Mouse (Mus musculus) hindbrain, embryonic 15.5 days (tissue): ENCODE measurements at regions not wholly inside any gene's neighbourhood (a gene's known extent, or its start where the extent isn't known, plus 50 kb on each side); places are given as distances from the start of the nearest gene placed in this dataset.

Experiments used
- ATAC-seq: fragments of 200-750 bp; cut with Nextera tagmentation; 2 replicates; pipeline ENCODE4 v1.8.0; 2017; ENCODE audit warnings: low read depth, moderate number of reproducible peaks, moderate TSS enrichment; ENCODE audit not compliant: low FRiP score
- H3K27ac ChIP-seq: fragments of 300-500 bp; sonication (generic); replicated peaks from 2 replicates; pipeline ENCODE4 v1.5.1; 2015; ENCODE audit warnings: mild to moderate bottlenecking, inconsistent platforms
- H3K27me3 ChIP-seq: fragments of 300-500 bp; sonication (generic); 2 replicates; pipeline ENCODE4 v1.6.1; 2015; ENCODE audit warnings: control low read depth, inconsistent platforms
- H3K36me3 ChIP-seq: fragments of 300-500 bp; sonication (generic); 2 replicates; pipeline ENCODE4 v1.6.1; 2015; ENCODE audit warnings: control low read depth, inconsistent platforms
- H3K4me1 ChIP-seq: fragments of 300-500 bp; sonication (generic); replicated peaks from 2 replicates; pipeline ENCODE4 v1.6.1; 2015; ENCODE audit warnings: control low read depth, inconsistent platforms
- H3K4me2 ChIP-seq: fragments of 300-500 bp; sonication (generic); 2 replicates; pipeline ENCODE4 v1.6.1; 2015; ENCODE audit warnings: moderate library complexity, mild to moderate bottlenecking, inconsistent platforms
- H3K4me3 ChIP-seq: fragments of 300-500 bp; sonication (generic); 2 replicates; pipeline ENCODE4 v1.5.1; 2015; ENCODE audit warnings: mild to moderate bottlenecking, inconsistent platforms
- H3K9ac ChIP-seq: fragments of 300-500 bp; sonication (generic); 2 replicates; pipeline ENCODE4 v1.6.1; 2015; ENCODE audit warnings: inconsistent platforms
- H3K9me3 ChIP-seq: fragments of 300-500 bp; sonication (generic); 2 replicates; pipeline ENCODE4 v1.6.1; 2016; ENCODE audit warnings: control low read depth, inconsistent platforms
- WGBS: fragments of 180-500 bp; shearing (Covaris S2); methylation state at CpG from one replicate; pipeline ENCODE4 v1.1.7; 2015; 5-methylcytosine and 5-hydroxymethylcytosine counted together

DNA sequence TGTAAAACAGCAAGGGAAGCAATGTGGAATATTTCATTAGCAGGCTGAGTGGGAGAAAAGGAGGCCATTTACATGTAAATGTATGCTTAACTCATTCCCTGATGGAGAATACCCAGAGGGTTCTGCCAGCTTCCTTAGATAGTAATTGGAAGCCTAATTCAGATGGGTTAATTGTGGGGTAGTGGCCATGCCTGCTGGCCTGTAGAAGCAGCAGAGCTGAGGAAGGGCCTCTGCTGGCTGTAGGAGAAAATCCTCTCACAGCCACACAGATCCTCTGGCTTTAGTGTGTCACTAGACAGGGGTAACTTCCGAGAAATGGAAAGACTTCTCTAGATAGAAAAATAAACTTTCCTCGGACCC lies 1588.7 kb upstream of the Got2 start:
- Histone ChIP-seq H3K36me3 (no peaks in the 10 kb centered on the region), H3K4me1 (0 out of 2 replicates have a peak, but pooled peaks cover 5% of the 10 kb centered on the region), H3K9ac (no peak overlapping the region), H3K9me3 (no peaks in the 10 kb centered on the region), H3K27me3 (no peaks in the 10 kb centered on the region), H3K27ac (no peak overlapping the region), H3K4me2 (no peak overlapping the region), H3K4me3 (no peak overlapping the region)
- WGBS = 72% methylated on average over 2 of the region's 2 CpGs
- no peak for ATAC-seq

DNA sequence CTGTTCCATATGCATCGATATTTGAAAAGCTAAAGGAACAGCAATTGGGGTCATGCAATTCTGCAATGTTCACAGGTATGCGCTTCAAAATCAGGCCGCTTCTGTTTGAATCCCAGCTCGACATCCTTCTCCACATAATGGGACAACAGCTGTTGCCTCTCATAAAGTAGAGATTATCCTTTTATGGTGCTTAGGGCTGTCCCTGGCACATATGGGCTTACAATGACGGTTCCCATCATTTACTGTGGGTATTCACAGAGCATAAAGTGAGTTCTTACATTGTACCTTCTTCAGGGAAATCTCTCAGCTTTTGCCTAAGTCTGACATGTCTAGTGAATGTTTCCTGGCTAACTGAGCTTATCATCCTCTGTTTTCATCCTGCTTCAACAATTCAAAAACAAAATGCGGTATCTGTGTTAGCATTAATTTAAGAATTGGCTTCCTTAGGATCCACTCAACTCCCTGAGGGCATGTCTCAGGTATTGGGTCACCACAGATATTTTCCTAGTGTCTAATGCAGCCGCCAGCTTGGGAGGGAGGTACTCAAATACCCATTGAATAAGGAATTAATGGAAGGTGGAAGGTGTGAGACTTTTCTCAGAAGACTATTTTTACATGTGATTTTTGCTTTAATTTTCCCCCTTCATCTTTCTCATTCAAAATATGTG lies 1588.2 kb upstream of the Got2 start:
- no peak overlapping the region for H3K4me3 ChIP-seq
- 53% methylated on average over 7 of the region's 7 CpGs for whole genome bisulfite sequencing
- no peaks in the 10 kb centered on the region for H3K36me3 ChIP-seq
- H3K27ac ChIP-seq = no peak overlapping the region
- no peaks in the 10 kb centered on the region for H3K9me3 ChIP-seq
- H3K4me1 ChIP-seq = 0 out of 2 replicates have a peak, but pooled peaks cover 5% of the 10 kb centered on the region
- no peak overlapping the region for H3K4me2 ChIP-seq
- ATAC-seq = no peak
- H3K27me3 ChIP-seq = no peaks in the 10 kb centered on the region
- H3K9ac ChIP-seq = no peak overlapping the region

DNA sequence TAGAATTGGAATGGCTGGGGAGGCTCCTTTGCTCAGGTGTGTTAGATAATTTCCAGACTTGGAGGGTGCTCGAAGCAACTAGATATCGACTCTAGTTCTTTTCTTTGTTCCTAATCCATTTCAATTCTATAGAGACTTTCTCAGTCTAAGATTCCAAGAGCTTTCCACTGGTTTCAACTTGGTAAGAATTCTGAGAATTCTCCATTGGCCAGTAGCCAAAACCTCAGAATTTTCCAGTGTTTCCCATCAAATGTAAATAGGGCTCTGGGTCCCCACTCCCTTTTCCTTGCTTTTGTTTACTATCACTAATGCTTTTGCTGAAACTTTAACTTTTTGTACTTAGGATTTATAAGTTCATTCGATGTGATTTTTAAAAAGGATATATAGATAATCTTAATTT lies 1585.0 kb upstream of the Got2 start:
- Histone ChIP-seq H3K9ac (no peak overlapping the region), H3K4me1 (0 out of 2 replicates have a peak, but pooled peaks cover 5% of the 10 kb centered on the region), H3K4me2 (no peak overlapping the region), H3K4me3 (no peak overlapping the region), H3K27ac (no peak overlapping the region), H3K27me3 (no peaks in the 10 kb centered on the region), H3K36me3 (no peaks in the 10 kb centered on the region), H3K9me3 (no peaks in the 10 kb centered on the region)
- no peak for ATAC-seq
- 73% methylated on average over 3 of the region's 3 CpGs for WGBS

DNA sequence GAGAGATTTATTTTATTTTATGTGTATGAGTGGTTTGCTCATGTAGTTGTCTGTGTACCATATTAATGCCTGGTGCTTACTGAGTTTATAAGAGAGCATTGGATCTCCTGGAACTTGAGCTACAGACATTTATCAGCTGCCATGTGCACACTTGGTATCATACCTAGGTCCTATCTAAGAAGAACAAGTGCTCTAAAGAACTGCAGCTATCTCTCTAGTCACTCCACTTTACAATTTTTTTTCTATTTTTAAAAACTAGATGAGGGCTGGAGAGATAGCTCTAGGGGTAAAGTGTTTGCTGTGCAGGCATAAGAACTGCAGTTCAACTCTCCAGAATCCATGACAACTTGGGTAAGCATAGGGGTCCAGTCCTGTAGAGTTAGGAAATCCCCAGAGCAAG lies 1573.1 kb upstream of the Got2 start:
- Histone ChIP-seq H3K4me3 (no peak overlapping the region), H3K4me2 (no peak overlapping the region), H3K27ac (no peak overlapping the region), H3K4me1 (no peaks in the 10 kb centered on the region), H3K27me3 (no peaks in the 10 kb centered on the region), H3K36me3 (no peaks in the 10 kb centered on the region), H3K9ac (no peak overlapping the region), H3K9me3 (no peaks in the 10 kb centered on the region)
- no peak for ATAC-seq

DNA sequence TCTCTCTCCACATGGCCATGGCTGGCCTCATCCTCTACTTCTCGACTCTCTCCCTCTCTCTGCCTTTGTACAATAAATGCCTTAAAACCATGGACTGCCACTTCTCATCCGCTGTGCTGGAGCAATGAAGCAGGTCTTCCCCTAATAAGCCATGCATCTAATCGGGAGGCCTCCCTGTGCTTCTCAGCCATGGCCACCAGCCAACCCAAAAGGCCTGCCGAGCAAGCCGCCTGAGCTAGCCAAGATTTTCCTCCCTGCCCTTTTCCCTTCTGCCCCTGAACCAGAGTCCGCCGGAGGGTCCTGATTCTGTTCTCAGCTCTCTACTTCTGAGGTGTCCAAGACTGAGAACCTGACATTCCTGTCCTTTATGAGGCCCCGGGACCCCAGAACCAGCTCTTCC lies 1559.3 kb upstream of the Got2 start:
- ATAC-seq = no peak
- H3K4me1 ChIP-seq = no peaks in the 10 kb centered on the region
- no peaks in the 10 kb centered on the region for H3K27me3 ChIP-seq
- WGBS = 83% methylated on average over 8 of the region's 8 CpGs
- H3K4me2 ChIP-seq = no peak overlapping the region
- H3K27ac ChIP-seq = no peak overlapping the region
- H3K9me3 ChIP-seq = no peaks in the 10 kb centered on the region
- H3K9ac ChIP-seq = no peak overlapping the region
- H3K36me3 ChIP-seq = no peaks in the 10 kb centered on the region
- H3K4me3 ChIP-seq = no peak overlapping the region

DNA sequence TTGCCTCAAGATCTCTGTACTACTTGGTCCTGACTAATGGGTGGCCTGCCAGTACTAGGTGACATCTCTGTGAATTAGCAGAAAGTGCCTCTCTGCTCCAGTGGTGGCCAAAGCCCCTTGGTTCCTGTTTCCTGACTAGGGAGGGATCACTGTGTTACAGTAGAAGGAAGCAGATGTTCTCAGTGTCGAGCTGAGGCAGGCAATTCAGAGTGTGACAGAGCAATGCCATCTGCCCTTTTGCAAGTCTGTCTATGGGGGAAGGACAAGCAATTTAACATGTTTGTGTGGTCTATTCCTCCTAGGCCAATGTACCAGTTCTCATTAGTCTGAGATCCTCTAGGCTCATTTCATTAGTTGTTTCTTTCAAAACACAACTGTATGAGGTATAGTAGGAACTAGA lies 1553.1 kb upstream of the Got2 start:
- WGBS = 55% methylated on average over 1 of the region's 1 CpGs
- Histone ChIP-seq H3K4me2 (no peak overlapping the region), H3K36me3 (no peaks in the 10 kb centered on the region), H3K27ac (no peak overlapping the region), H3K9ac (no peak overlapping the region), H3K27me3 (no peaks in the 10 kb centered on the region), H3K4me3 (no peak overlapping the region), H3K4me1 (no peaks in the 10 kb centered on the region), H3K9me3 (no peaks in the 10 kb centered on the region)
- no peak for ATAC-seq

DNA sequence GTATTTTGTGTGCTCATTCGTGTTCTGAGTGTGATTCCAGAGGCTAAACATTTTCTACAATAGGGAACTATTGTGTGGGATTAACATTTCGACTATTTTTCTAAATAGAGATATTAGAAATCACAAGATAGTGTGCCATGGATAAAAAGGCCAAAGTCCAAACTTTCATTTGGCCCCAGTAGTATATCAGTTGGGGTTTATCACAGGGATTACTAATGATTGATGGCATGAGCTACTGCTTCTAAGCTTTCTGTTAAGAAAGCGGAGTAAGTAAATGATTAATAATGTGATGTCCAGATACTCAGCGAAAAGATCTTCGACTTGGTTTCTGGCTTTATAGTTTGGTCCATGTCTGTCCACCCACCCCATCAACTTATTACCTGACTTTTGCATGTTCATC lies 1545.2 kb upstream of the Got2 start:
- Histone ChIP-seq H3K27me3 (no peaks in the 10 kb centered on the region), H3K9me3 (no peaks in the 10 kb centered on the region), H3K9ac (no peak overlapping the region), H3K4me2 (no peak overlapping the region), H3K27ac (no peak overlapping the region), H3K4me3 (no peak overlapping the region), H3K4me1 (no peaks in the 10 kb centered on the region), H3K36me3 (no peaks in the 10 kb centered on the region)
- WGBS = 92% methylated on average over 5 of the region's 5 CpGs
- ATAC-seq = no peak

DNA sequence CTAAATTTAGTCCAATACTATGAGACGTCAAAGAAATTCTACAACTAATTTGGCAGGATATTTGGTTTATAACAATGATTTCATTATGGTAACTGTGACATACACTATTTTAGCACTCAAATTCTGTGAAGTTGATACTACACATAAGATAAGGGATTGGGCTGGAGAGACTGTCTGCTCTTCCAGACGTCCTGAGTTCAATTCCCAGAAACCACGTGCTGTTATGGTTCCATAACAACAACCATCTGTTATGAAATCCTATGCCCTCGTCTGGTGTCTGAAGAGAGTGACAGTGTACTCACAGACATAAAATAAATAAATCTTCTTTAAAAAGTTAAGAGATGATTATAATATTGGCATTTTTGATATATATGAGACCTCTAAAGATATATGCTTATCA lies 1543.1 kb upstream of the Got2 start:
- Histone ChIP-seq H3K4me2 (no peak overlapping the region), H3K9me3 (no peaks in the 10 kb centered on the region), H3K27me3 (no peaks in the 10 kb centered on the region), H3K27ac (no peak overlapping the region), H3K9ac (no peak overlapping the region), H3K4me1 (no peaks in the 10 kb centered on the region), H3K36me3 (no peaks in the 10 kb centered on the region), H3K4me3 (no peak overlapping the region)
- WGBS = 82% methylated on average over 4 of the region's 4 CpGs
- no peak for ATAC-seq

DNA sequence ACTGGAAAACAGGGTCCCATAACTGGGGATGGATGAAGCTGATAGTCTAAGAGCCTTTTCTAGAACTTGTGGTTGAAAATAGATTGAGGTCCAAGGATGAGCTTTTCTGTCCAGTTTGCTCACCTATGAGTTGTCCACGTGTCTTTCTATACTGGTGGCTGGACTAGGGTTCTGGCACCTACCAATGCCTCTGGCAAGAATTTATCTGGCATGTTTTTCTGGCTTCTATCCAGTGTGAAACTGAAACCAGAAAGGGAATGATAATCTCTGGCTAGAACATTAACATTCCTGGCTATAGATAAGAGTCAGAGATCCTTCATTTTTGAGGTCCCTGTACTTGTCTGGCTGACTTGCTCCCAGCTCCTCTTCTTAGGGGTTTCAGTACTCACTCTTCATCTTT lies 1534.0 kb upstream of the Got2 start:
- no peak overlapping the region for H3K27ac ChIP-seq
- H3K4me2 ChIP-seq = no peak overlapping the region
- 73% methylated on average over 1 of the region's 1 CpGs for WGBS
- ATAC-seq = no peak
- H3K27me3 ChIP-seq = no peaks in the 10 kb centered on the region
- H3K36me3 ChIP-seq = no peaks in the 10 kb centered on the region
- no peaks in the 10 kb centered on the region for H3K9me3 ChIP-seq
- no peak overlapping the region for H3K9ac ChIP-seq
- no peaks in the 10 kb centered on the region for H3K4me1 ChIP-seq
- no peak overlapping the region for H3K4me3 ChIP-seq

DNA sequence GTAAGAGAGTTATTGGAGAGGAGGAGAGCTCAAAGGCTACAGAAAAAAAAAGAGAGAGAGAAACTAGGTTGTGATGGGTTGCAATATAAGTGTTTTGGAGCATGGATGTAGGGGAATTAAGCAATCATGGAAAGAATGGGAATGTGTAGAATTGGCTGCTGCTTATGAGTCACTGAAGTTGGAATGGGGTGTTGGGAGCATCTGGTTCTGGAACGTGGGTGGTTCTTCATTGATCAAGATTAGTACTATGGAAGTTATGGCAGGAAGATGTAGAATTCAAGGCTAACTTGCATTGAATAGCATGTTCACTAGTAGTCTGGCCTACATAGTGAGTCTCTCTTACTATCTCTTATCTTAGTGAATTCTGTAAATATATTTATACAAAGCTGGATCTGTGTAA lies 1526.4 kb upstream of the Got2 start:
- no peaks in the 10 kb centered on the region for H3K4me1 ChIP-seq
- 89% methylated on average over 1 of the region's 1 CpGs for WGBS
- H3K9ac ChIP-seq = no peak overlapping the region
- no peaks in the 10 kb centered on the region for H3K9me3 ChIP-seq
- H3K27me3 ChIP-seq = no peaks in the 10 kb centered on the region
- H3K36me3 ChIP-seq = no peaks in the 10 kb centered on the region
- no peak for ATAC-seq
- no peak overlapping the region for H3K4me2 ChIP-seq
- no peak overlapping the region for H3K27ac ChIP-seq
- H3K4me3 ChIP-seq = no peak overlapping the region

DNA sequence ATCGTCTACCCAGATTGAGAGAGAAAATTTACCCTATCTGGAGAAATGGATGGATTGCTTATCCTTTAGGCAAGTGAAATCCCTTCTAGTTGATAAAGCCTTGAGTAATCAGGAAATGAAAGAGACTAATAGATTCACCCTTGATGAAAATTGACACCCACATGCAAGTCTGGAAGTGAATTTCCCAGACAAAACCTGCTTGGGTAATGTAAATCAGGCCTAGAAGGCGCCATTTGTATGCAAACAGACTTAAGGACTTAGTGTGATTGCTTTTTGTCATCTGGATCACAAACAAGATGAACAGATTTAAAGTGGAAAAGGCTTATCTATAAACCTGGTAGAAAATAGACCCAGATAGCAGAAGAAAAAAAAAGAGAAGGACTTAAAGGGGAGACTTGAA lies 1515.0 kb upstream of the Got2 start:
- H3K9ac ChIP-seq = no peak overlapping the region
- no peaks in the 10 kb centered on the region for H3K4me1 ChIP-seq
- ATAC-seq = no peak
- 71% methylated on average over 2 of the region's 2 CpGs for WGBS
- no peak overlapping the region for H3K4me2 ChIP-seq
- H3K36me3 ChIP-seq = no peaks in the 10 kb centered on the region
- H3K27ac ChIP-seq = no peak overlapping the region
- H3K4me3 ChIP-seq = no peak overlapping the region
- H3K9me3 ChIP-seq = no peaks in the 10 kb centered on the region
- no peaks in the 10 kb centered on the region for H3K27me3 ChIP-seq

DNA sequence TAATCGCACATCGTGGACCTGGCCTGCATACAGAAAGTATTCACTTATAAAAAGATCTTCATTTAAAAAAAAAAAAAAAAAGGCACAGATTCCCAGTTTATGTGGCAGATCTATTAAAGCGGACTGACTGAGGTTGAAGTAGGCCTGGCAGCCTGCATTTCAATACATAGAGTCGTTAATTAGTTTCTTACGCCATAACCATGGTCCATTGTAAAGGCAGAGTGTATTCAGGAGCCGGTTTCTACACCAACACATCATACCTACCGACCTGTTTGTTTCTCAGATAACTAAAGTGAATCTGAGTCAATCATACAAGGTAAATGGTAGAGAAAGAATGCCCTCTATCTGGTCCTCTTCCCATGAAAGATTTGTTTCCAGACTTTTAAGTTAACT lies 1509.0 kb upstream of the Got2 start:
- H3K9ac ChIP-seq = no peak overlapping the region
- 24% methylated on average over 7 of the region's 7 CpGs for WGBS
- H3K36me3 ChIP-seq = no peaks in the 10 kb centered on the region
- no peak overlapping the region for H3K27ac ChIP-seq
- H3K4me3 ChIP-seq = no peak overlapping the region
- H3K9me3 ChIP-seq = no peaks in the 10 kb centered on the region
- ATAC-seq = no peak
- H3K27me3 ChIP-seq = no peaks in the 10 kb centered on the region
- no peak overlapping the region for H3K4me2 ChIP-seq
- H3K4me1 ChIP-seq = no peaks in the 10 kb centered on the region

DNA sequence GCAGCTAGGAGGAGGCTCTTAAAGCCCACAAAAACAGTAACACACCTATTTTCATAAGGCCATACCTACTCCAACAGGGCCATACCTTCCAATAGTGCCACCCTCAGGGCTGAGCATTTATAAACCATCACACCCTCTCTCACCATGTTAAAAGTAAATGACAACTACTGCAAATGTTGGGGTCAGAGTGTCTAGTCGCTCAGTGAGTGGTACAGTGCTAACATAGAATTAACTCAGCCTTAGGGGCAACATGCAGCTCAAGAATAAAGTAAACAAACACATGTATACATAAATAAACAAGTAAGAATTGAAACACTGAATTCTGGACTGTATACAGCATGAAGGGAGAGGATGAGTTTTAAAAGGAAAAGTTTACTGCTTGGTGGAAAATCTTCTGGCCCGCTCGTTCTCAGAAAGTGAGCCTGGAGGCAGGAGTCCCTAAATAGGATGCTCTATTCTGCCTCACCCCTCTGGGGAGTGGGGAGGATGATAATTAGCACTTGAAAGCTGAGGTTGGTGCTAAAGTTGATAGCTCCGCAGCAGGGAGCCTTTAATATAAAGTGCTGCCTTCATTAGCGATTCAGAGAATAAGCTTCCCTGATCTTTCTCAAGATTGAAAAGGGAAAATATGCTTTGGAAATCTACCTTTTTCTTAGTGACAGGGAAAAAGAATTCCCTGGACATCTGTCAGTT lies 1508.4 kb upstream of the Got2 start:
- 0 out of 2 replicates have a peak, but pooled peaks have one; percentile 38 for ATAC-seq
- Histone ChIP-seq H3K36me3 (no peaks in the 10 kb centered on the region), H3K4me1 (no peaks in the 10 kb centered on the region), H3K9ac (no peak overlapping the region), H3K27ac (no peak overlapping the region), H3K4me3 (no peak overlapping the region), H3K27me3 (no peaks in the 10 kb centered on the region), H3K4me2 (no peak overlapping the region), H3K9me3 (no peaks in the 10 kb centered on the region)
- WGBS = 15% methylated on average over 5 of the region's 5 CpGs
